Mouse (Mus musculus) hindbrain, postnatal 0 days (tissue): ENCODE measurements around the gene Gm49318. TPM values are rescaled to one million over a fixed set of nuclear protein-coding genes. Genes with fewer than 3 reads are reported as not detected.

Source experiments
- ATAC-seq: fragments of 200-750 bp; cut with Nextera tagmentation; 2 replicates; pipeline ENCODE4 v1.8.0; 2017; ENCODE audit warnings: mild to moderate bottlenecking, moderate TSS enrichment, moderate library complexity
- DNase-seq: peaks from one replicate; pipeline ENCODE4 v3.0.0-alpha.2; 2015; ENCODE audit warnings: low spot score
- H3K27ac ChIP-seq: fragments of 300-500 bp; sonication (generic); 2 replicates; pipeline ENCODE4 v1.5.1; 2014; ENCODE audit warnings: mild to moderate bottlenecking
- H3K27me3 ChIP-seq: fragments of 300-500 bp; sonication (generic); 2 replicates; pipeline ENCODE4 v1.6.1; 2014; ENCODE audit warnings: low read length, mixed read lengths; ENCODE audit not compliant: insufficient read depth
- H3K36me3 ChIP-seq: fragments of 300-500 bp; sonication (generic); 2 replicates; pipeline ENCODE4 v1.6.1; 2014; ENCODE audit warnings: low read length, mixed read lengths; ENCODE audit not compliant: insufficient read depth
- H3K4me1 ChIP-seq: fragments of 300-500 bp; sonication (generic); 2 replicates; pipeline ENCODE4 v1.6.1; 2014; ENCODE audit warnings: antibody characterized with exemption, low read length, mixed read lengths; ENCODE audit not compliant: insufficient read depth
- H3K4me2 ChIP-seq: fragments of 300-500 bp; sonication (generic); 2 replicates; pipeline ENCODE4 v1.6.1; 2014; ENCODE audit warnings: low read depth, mild to moderate bottlenecking, low read length, moderate library complexity, mixed read lengths
- H3K4me3 ChIP-seq: fragments of 300-500 bp; sonication (generic); 2 replicates; pipeline ENCODE4 v1.5.1; 2014; ENCODE audit warnings: low read length
- H3K9ac ChIP-seq: fragments of 300-500 bp; sonication (generic); replicated peaks from 2 replicates; pipeline ENCODE4 v1.6.1; 2014; ENCODE audit warnings: mild to moderate bottlenecking, low read length, moderate library complexity, mixed read lengths
- H3K9me3 ChIP-seq: fragments of 300-500 bp; sonication (generic); 2 replicates; pipeline ENCODE4 v1.6.1; 2016; ENCODE audit warnings: low read length, mixed read lengths
- CTCF ChIP-seq: IDR thresholded peaks from 2 replicates; pipeline ENCODE4 v1.5.1; 2016; ENCODE audit warnings: antibody characterized with exemption, control low read depth, low read depth
- WGBS: fragments of 180-500 bp; shearing (Covaris S2); extraction: QIAGEN DNeasy Blood & Tissue Kit; methylation state at CpG from one replicate; pipeline ENCODE4 v1.1.7; 2014; 5-methylcytosine and 5-hydroxymethylcytosine counted together
- microRNA-seq, 2 experiments: library from miRNA; unstranded; fragments of <30 nt; microRNA quantifications; one replicate each; pipeline ENCODE4; 2016
- polyA plus RNA-seq: library from polyadenylated mRNA; unstranded; fragments of >200 nt; fragmentation: Nextera tagmentation; extraction: Ambion mirVana; gene quantifications from 2 replicates; pipeline ENCODE4 v1.2.1, GENCODE M21; 2015
- total RNA-seq: library from RNA; depleted of rRNA; stranded (reverse); fragments of >200 nt; gene quantifications from 2 replicates; pipeline ENCODE4 v1.2.3, GENCODE M21; 2014; rRNA removed

Gm49318 gene
- total and polyA plus RNA-seq, 2 experiments from 2014 or later = not detected

- Histone ChIP-seq H3K9ac (no peak overlapping the region), H3K4me2 (no peak overlapping the region), H3K36me3 (0 out of 2 replicates have a peak, but pooled peaks cover 6% of the 10 kb centered on the region), H3K4me3 (no peak overlapping the region), H3K9me3 (no peaks in the 10 kb centered on the region), H3K27ac (no peak overlapping the region), H3K4me1 (peaks cover 11% of the 10 kb centered on the region), H3K27me3 (no peaks in the 10 kb centered on the region)
- no peak for ATAC-seq
- WGBS = 94% methylated on average over 6 of the region's 6 CpGs
- DNase-seq = no peak
- no peak for TF ChIP-seq CTCF
Observed at GRCm38 (mm10) chr9:22000296-22000695, 70.8 kb downstream of the Gm49318 start.

- H3K27ac ChIP-seq = no peak overlapping the region
- no peak for TF ChIP-seq CTCF
- DNase-seq = no peak
- ATAC-seq = no peak
- H3K4me1 ChIP-seq = no peaks in the 10 kb centered on the region
- no peaks in the 10 kb centered on the region for H3K9me3 ChIP-seq
- no peak overlapping the region for H3K9ac ChIP-seq
- no peak overlapping the region for H3K4me3 ChIP-seq
- no peak overlapping the region for H3K4me2 ChIP-seq
- H3K36me3 ChIP-seq = no peaks in the 10 kb centered on the region
- H3K27me3 ChIP-seq = 0 out of 2 replicates have a peak, but pooled peaks cover 1% of the 10 kb centered on the region
- WGBS = 82% methylated on average over 3 of the region's 3 CpGs
Observed at GRCm38 (mm10) chr9:21996178-21996867, 74.7 kb downstream of the Gm49318 start.

- H3K4me1 ChIP-seq = peaks cover 16% of the 10 kb centered on the region
- H3K36me3 ChIP-seq = no peaks in the 10 kb centered on the region
- 81% methylated on average over 4 of the region's 4 CpGs for WGBS
- H3K9me3 ChIP-seq = no peaks in the 10 kb centered on the region
- no peak overlapping the region for H3K4me2 ChIP-seq
- no peak overlapping the region for H3K27ac ChIP-seq
- ATAC-seq (no peak), DNase-seq (no peak)
- H3K27me3 ChIP-seq = peaks cover 27% of the 10 kb centered on the region
- no peak overlapping the region for H3K9ac ChIP-seq
- TF ChIP-seq CTCF = no peak
- no peak overlapping the region for H3K4me3 ChIP-seq
Observed at GRCm38 (mm10) chr9:21992227-21992626, 78.8 kb downstream of the Gm49318 start.

GRCm38 (mm10) chr9:21989230-21990110 lies 81.6 kb downstream of the Gm49318 start, which contains the start of gene Rgl3:
TSS of gene Rgl3 (minus strand) at chr9:21989446.
- ATAC-seq (peak; percentile 43; the same call in 1 of the 2 replicates), DNase-seq (no peak)
- Histone ChIP-seq H3K9me3 (no peaks in the 10 kb centered on the region), H3K36me3 (no peaks in the 10 kb centered on the region), H3K27ac (no peak within 1 kb of the TSS), H3K4me3 (peak within 1 kb of the TSS; percentile 41), H3K4me1 (peaks cover 16% of the 10 kb centered on the region), H3K9ac (peak within 1 kb of the TSS; percentile 45), H3K4me2 (peak within 1 kb of the TSS; percentile 73), H3K27me3 (peaks cover 27% of the 10 kb centered on the region)
- 4% methylated on average over 41 of the region's 42 CpGs for WGBS
- peak; percentile 18; the same call in 1 of the 2 replicates for TF ChIP-seq CTCF

GRCm38 (mm10) chr9:21988421-21989101 lies 82.5 kb downstream of the Gm49318 start:
- DNase-seq (no peak), ATAC-seq (peak; percentile 30; the same call in 1 of the 2 replicates)
- H3K9me3 ChIP-seq = no peaks in the 10 kb centered on the region
- peaks cover 16% of the 10 kb centered on the region for H3K4me1 ChIP-seq
- H3K4me2 ChIP-seq = peak overlapping the region; percentile 73
- H3K36me3 ChIP-seq = no peaks in the 10 kb centered on the region
- WGBS = under 1% methylated on average over 32 of the region's 32 CpGs
- H3K4me3 ChIP-seq = peak overlapping the region; percentile 41
- H3K27ac ChIP-seq = no peak overlapping the region
- H3K27me3 ChIP-seq = peaks cover 27% of the 10 kb centered on the region
- TF ChIP-seq CTCF = peak; percentile 34; the same call in 1 of the 2 replicates
- H3K9ac ChIP-seq = peak overlapping the region; percentile 45

- WGBS = 10% methylated on average over 36 of the region's 36 CpGs
- peak overlapping the region; percentile 41 for H3K4me3 ChIP-seq
- H3K9ac ChIP-seq = peak overlapping the region; percentile 45; the same call in 1 of the 2 replicates
- DNase-seq (no peak), ATAC-seq (no peak)
- H3K27me3 ChIP-seq = peaks cover 27% of the 10 kb centered on the region
- H3K27ac ChIP-seq = no peak overlapping the region
- H3K4me1 ChIP-seq = peaks cover 16% of the 10 kb centered on the region
- H3K9me3 ChIP-seq = no peaks in the 10 kb centered on the region
- peak overlapping the region; percentile 73 for H3K4me2 ChIP-seq
- H3K36me3 ChIP-seq = no peaks in the 10 kb centered on the region
- TF ChIP-seq CTCF = no peak
Observed at GRCm38 (mm10) chr9:21987592-21988342, 83.3 kb downstream of the Gm49318 start.

Small RNA genes lying within 50 kb of the gene (microRNA-seq; reads per million reads assigned to microRNA genes)
- 0.36 to 0.53 reads per million in 2 experiments for gene Mir7084

Other genes starting within 250 kb of the Gm49318 start
- not detected in 2 replicates for gene Angptl8, start 235.7 kb downstream of the Gm49318 start, total RNA-seq
- 0.34 and 0.57 TPM in 2 replicates for gene Angptl8, start 235.7 kb downstream of the Gm49318 start, polyA plus RNA-seq
- 15.6 and 20.6 TPM in 2 replicates for gene Dock6, start 218.6 kb downstream of the Gm49318 start, total RNA-seq
- 11.5 and 11.7 TPM in 2 replicates for gene Dock6, start 218.6 kb downstream of the Gm49318 start, polyA plus RNA-seq
- 23.1 and 28.6 TPM in 2 replicates for gene Rab3d, start 153.1 kb downstream of the Gm49318 start, total RNA-seq
- gene Rab3d, start 153.1 kb downstream of the Gm49318 start, polyA plus RNA-seq = 20.3 and 21.6 TPM in 2 replicates
- gene Ccdc159, start 143.8 kb downstream of the Gm49318 start, total RNA-seq = 6.0 and 8.4 TPM in 2 replicates
- 3.9 and 4.0 TPM in 2 replicates for gene Ccdc159, start 143.8 kb downstream of the Gm49318 start, polyA plus RNA-seq
- 34.9 and 52.0 TPM in 2 replicates for gene Tmem205, start 143.7 kb downstream of the Gm49318 start, total RNA-seq
- 56.2 and 56.3 TPM in 2 replicates for gene Tmem205, start 143.7 kb downstream of the Gm49318 start, polyA plus RNA-seq
- gene Plppr2, start 134.2 kb downstream of the Gm49318 start, total RNA-seq = 147 and 151 TPM in 2 replicates
- 85.6 and 95.2 TPM in 2 replicates for gene Plppr2, start 134.2 kb downstream of the Gm49318 start, polyA plus RNA-seq
- gene Swsap1, start 115.5 kb downstream of the Gm49318 start, total RNA-seq = 27.8 and 35.8 TPM in 2 replicates
- 8.0 and 9.0 TPM in 2 replicates for gene Swsap1, start 115.5 kb downstream of the Gm49318 start, polyA plus RNA-seq
- 0.89 and 1.7 TPM in 2 replicates for gene Epor, start 107.8 kb downstream of the Gm49318 start, total RNA-seq
- gene Epor, start 107.8 kb downstream of the Gm49318 start, polyA plus RNA-seq = 2.3 TPM in 2 replicates
- gene Rgl3, start 81.8 kb downstream of the Gm49318 start, total RNA-seq = 4.2 and 5.1 TPM in 2 replicates
- gene Rgl3, start 81.8 kb downstream of the Gm49318 start, polyA plus RNA-seq = 2.5 and 3.5 TPM in 2 replicates
- gene Ccdc151, start 68.6 kb downstream of the Gm49318 start, total RNA-seq = 3.3 and 6.0 TPM in 2 replicates
- gene Ccdc151, start 68.6 kb downstream of the Gm49318 start, polyA plus RNA-seq = 4.2 and 4.6 TPM in 2 replicates
- gene Prkcsh, start 68.5 kb downstream of the Gm49318 start, total RNA-seq = 84.9 and 89.7 TPM in 2 replicates
- 67.5 and 69.7 TPM in 2 replicates for gene Prkcsh, start 68.5 kb downstream of the Gm49318 start, polyA plus RNA-seq
- 192 and 204 TPM in 2 replicates for gene Elavl3, start 19.2 kb downstream of the Gm49318 start, total RNA-seq
- 69.9 and 71.7 TPM in 2 replicates for gene Elavl3, start 19.2 kb downstream of the Gm49318 start, polyA plus RNA-seq
- 28.8 and 30.0 TPM in 2 replicates for gene Zfp653, start 117 bp upstream of the Gm49318 start, total RNA-seq
- 12.8 and 13.2 TPM in 2 replicates for gene Zfp653, start 117 bp upstream of the Gm49318 start, polyA plus RNA-seq
- gene Ecsit, start 14.2 kb upstream of the Gm49318 start, total RNA-seq = 59.9 and 68.8 TPM in 2 replicates
- gene Ecsit, start 14.2 kb upstream of the Gm49318 start, polyA plus RNA-seq = 51.0 and 56.0 TPM in 2 replicates
- gene Cnn1, start 28.0 kb upstream of the Gm49318 start, total RNA-seq = 0.40 and 0.52 TPM in 2 replicates
- gene Cnn1, start 28.0 kb upstream of the Gm49318 start, polyA plus RNA-seq = 0.66 and 1.1 TPM in 2 replicates
- 142 and 165 TPM in 2 replicates for gene Elof1, start 45.9 kb upstream of the Gm49318 start, total RNA-seq
- gene Elof1, start 45.9 kb upstream of the Gm49318 start, polyA plus RNA-seq = 171 and 178 TPM in 2 replicates
- gene Acp5, start 64.5 kb upstream of the Gm49318 start, total RNA-seq = 0.18 and 1.8 TPM in 2 replicates
- 0.63 and 1.2 TPM in 2 replicates for gene Acp5, start 64.5 kb upstream of the Gm49318 start, polyA plus RNA-seq
- 20.5 and 37.1 TPM in 2 replicates for gene Pigyl, start 85.6 kb upstream of the Gm49318 start, total RNA-seq
- gene Pigyl, start 85.6 kb upstream of the Gm49318 start, polyA plus RNA-seq = 109 and 111 TPM in 2 replicates
- 0.26 TPM in 1 of 2 replicates, not detected in the other for gene Zfp872, start 116.8 kb upstream of the Gm49318 start, total RNA-seq
- gene Zfp872, start 116.8 kb upstream of the Gm49318 start, polyA plus RNA-seq = 0.24 and 0.33 TPM in 2 replicates
- 5.3 and 6.4 TPM in 2 replicates for gene Zfp809, start 154.5 kb upstream of the Gm49318 start, total RNA-seq
- 6.1 and 8.4 TPM in 2 replicates for gene Zfp809, start 154.5 kb upstream of the Gm49318 start, polyA plus RNA-seq
- gene Zfp599, start 188.6 kb upstream of the Gm49318 start, total RNA-seq = 3.0 and 5.5 TPM in 2 replicates
- gene Zfp599, start 188.6 kb upstream of the Gm49318 start, polyA plus RNA-seq = 4.8 and 5.2 TPM in 2 replicates
- 25.4 and 41.4 TPM in 2 replicates for gene Zfp810, start 236.4 kb upstream of the Gm49318 start, total RNA-seq
- 24.2 and 25.1 TPM in 2 replicates for gene Zfp810, start 236.4 kb upstream of the Gm49318 start, polyA plus RNA-seq